Mouse (Mus musculus): ENCODE measurements around the gene Rccd1. TPM values are rescaled to one million over a fixed set of nuclear protein-coding genes. Genes with fewer than 3 reads are reported as not detected.

The Rccd1 gene
- 8.7 and 20.1 TPM in 2 replicates for polyA plus RNA-seq (2012; ENCODE audit: low replicate concordance)

DNA sequence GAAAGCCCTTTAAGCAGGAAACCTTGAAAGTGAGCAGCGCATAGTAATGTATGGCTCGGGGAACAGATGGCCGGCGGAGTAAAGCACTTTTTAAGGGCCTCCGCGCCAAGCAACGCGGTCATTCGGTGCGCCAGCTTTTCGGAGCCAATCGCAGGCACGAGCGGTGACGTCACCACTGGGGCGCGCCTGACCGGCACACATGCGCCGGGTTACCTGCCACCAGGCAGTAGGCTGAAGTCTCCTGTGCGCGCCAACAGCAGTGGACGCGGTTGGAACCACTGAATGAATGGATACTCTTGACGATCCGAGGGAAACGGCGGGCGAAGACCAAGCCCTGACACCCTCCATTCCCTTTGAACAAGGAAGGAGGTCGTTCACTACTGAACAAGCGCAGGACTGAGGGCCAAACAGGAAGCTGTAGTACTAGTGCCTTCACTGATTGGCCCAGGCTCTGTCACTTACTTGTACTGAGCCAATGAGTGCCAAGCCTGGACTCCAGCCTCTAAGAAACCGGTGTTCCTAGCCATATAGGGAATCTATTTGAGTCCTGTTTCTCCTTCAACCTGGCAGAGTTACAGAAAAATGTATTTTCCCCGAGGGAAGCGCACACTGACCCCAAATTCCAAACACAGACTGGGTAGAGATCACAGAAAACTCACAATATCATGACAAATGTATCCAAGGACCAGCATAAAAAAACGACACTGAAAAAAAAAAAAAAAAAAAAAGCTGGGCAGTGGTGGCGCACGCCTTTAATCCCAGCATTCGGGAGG lies at the start of gene Rccd1:
Gene Rccd1, minus strand, starts transcription at position 412 of the 773 bp plus-strand sequence.

DNA sequence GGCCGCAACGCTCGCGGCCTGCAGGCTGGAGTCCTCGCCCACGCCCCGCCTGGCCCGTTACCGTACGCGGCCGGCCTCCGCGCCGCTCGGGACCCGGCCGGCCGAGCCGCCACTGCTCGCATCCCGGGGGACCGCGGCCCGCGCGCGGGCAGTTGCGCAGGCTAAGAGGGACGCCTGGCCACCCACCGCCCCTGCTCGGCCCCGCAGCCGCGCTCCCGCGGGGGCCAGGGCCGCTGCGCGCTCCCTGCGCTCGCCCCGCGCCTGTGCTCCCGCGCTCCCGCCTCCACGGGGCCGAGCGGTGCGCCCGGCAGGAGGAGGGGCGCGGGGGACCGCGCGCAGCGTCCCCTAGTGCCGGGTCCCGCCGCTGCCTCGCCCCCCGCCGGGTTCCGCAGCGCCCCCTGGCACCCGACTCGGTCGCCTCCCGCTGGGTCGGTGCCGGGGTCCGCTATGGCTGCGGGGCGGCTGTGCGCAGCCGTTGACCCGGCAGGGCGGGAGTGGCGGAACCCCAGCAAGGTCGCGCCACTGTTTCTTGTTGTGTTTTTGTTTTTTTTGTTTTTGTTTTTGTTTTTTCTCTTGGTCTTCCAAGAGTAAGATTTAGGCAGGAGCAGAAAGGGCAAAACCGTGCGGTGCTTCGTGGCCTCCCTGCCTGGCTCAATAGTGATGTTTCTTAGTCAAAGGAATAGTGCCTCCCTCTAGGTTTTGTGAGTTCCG lies 46.9 kb upstream of the Rccd1 start, which contains the start of gene Man2a2:
Gene Man2a2, minus strand, starts transcription at position 335 of the 711 bp plus-strand sequence.

DNA sequence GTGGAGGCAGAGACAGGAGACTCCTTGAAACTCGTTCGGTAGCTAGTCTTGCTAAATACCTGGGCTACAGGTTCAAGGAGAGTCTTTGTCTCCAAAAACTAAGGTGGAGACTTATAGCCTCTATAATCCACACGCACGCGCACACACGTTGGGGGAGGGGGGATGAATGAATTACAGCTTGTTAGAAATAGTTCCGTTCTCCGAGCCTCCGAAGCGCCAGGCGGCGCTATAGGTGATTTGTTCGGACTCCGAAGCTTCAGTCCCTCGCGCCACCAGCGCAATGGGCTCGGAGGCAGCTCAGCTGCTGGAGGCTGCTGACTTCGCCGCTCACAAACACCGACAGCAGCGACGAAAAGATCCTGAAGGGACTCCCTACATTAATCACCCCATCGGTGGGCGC lies 18.6 kb upstream of the Rccd1 start, which contains the start of gene Hddc3:
Gene Hddc3, plus strand, starts transcription at position 247 of the 400 bp plus-strand sequence.

DNA sequence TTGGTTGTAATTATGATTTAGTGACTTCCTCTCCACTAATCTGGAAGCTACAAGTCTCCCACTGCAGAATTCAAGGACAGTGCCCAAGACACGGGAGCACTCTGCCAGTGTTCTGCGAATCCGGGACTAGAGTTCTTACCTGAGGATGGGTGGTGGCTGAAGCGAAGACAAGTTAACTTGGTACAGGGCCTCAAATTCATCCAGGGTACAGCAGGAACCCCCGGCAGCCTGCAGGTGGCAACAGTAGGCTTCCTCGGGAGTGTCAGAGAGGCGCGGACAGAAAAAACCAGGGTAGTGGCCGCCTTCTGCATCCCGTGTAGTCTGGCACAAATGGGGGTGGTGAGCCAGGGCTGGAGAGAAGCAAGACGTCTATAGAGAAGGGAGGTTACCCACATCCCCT lies 16.5 kb upstream of the Rccd1 start, which contains the start of gene Unc45a:
Gene Unc45a, minus strand, starts transcription at position 213 of the 400 bp plus-strand sequence.

DNA sequence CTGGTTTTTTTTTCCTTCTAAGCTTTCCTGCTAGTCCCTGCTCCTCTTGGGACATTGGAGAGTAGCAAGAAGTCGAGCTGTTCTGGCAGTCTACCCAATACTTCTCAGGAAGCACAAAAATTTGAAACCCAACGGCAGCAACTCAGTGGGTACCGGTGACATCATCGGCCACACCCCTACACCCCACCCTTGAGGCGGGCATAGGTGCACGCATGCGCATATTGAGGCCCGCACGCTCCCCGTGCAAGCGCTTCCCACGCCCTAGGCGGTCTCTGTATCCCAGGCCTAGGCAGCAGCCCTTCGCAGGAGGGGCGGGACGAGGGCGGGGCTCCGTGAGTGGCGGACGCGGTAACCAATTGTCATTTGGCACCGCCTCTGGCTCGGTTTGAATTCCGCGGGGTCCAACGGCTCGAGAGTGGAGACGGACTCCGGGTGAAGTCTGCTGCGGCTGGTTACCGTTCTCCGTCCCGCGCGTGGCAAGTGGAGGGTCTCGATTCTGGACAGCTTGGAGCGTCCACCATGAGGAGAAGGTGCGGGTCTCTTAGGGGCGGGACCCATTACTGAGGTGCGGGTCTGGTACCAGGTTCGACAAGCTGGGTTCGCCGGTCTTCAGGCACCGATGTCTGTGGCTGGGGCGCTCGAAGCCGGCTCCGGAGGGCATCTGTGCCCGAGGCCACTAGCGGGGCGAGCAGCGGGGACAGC lies 30.0 kb downstream of the Rccd1 start, which contains the start of gene Prc1:
Gene Prc1, plus strand, starts transcription at position 389 of the 702 bp plus-strand sequence.

DNA sequence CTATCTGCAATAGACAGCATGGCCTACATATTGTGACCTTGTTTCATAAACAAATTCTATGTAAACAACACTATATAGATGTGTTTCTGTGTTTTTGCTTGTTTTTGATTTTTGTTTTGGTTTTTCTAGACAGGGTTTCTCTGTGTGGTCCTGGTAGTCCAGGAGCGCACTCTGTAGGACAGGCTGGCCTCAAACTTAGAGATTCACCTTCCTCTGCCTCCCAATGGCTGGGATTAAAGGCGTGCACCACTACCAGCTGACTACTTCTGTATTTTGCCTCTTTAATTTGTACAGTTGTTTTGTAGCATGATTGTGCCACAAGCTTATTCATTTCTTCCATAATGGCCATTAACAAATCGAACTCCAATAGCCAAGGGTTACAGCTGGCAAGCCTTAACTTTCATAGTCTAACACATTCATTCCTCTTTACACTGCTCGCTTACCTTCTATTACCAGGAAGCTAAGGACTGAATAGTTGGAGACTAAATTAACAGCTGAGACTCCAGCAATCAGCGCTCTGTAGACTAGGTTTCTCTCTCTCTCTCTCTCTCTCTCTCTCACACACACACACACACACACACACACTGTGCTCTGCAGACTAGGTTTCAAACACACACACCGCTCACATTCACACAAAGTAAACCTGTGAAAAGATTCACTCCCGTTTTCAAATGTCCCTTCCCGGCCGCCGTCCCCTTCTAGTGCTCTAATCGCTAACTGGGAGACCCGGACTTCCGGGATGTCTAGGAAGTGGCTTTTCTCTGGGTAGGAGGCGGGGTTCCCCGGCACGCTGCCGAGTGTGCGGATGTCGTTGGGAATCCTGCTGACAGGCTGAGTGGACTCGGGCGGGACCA lies 55.1 kb downstream of the Rccd1 start, which contains the start of gene Vps33b:
Gene Vps33b, plus strand, starts transcription at position 753 of the 854 bp plus-strand sequence.

DNA sequence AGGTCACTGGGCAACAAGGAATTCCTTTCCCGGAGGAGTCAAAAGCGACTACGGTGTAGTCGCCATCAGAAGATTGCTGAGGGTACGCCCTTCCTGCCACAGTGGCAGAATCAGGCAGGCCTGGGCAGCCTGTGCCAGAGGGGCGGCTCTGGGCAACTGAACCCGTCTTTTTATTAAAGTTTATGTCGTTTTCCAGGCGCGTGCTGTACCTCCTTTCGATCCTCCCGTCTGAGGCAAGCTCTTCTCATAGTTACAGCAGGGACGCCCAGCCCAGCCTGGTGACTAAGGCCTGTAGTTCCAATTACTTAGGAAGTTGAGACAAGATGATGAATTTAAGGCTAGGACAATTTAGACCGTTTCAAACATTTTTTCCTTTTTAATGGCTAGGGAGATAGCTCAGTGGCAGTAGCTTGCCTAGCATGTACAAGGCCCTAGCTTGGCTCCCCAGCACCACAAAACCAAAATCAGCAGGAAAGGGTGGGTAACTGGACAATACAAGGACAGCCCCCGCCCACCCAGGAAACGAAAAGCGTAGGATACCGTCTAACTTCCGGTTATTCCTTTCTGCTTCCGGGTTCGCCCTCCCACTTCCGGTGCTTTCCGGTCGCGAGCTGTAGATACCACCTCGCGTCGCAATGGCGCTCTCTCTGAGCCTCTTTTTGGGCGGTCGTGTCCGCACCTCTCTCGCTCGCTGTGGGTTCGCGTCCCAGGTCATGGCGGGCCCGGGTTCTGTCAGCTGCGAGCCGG lies 63.5 kb downstream of the Rccd1 start, which contains the start of gene Ngrn:
Gene Ngrn, plus strand, starts transcription at position 591 of the 747 bp plus-strand sequence.

DNA sequence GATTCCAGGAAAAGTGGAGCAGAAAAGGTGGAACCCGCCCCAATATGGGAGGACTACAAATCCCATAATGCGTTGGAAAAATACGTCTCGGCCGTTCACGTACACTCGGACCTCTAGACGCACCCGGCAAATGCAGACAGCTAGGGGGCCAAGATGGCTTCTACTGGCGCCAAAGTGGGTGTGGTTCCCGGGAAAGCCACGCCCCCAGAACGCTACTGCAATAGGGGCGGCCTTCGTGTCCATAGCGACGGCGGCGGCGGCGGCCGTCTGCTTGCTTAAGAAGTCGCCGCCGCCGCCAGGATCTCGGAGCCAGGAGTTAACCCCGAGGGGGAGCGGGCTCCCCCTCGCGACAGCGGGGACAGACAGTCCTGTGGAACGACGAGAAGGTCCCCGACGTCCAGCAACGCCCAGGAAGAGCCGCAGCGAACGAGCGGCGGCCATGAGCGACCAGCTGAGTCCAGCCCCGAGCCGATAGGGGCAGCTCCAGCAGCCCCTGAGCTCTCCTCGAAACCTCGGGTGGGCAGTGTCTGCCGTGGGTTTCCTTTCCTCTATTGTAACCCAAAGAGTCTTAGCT lies 78.0 kb downstream of the Rccd1 start, which contains the start of gene Ttll13:
Gene Ttll13, plus strand, starts transcription at position 229 of the 574 bp plus-strand sequence.

Other genes with a start within 250 kb of the Rccd1 start
- gene Idh2, start 209.1 kb downstream of the Rccd1 start, polyA plus RNA-seq (2012; ENCODE audit: low replicate concordance) = 31.8 and 47.9 TPM in 2 replicates
- 37.1 and 63.3 TPM in 2 replicates for gene Sema4b, start 137.6 kb downstream of the Rccd1 start, polyA plus RNA-seq (2012; ENCODE audit: low replicate concordance)
- 47.8 and 50.0 TPM in 2 replicates for gene Cib1, start 91.6 kb downstream of the Rccd1 start, polyA plus RNA-seq (2012; ENCODE audit: low replicate concordance)
- 5.4 and 5.7 TPM in 2 replicates for gene Gdpgp1, start 91.6 kb downstream of the Rccd1 start, polyA plus RNA-seq (2012; ENCODE audit: low replicate concordance)
- 0.36 and 0.59 TPM in 2 replicates for gene Ttll13, start 78.1 kb downstream of the Rccd1 start, polyA plus RNA-seq (2012; ENCODE audit: low replicate concordance)
- gene Ngrn, start 63.2 kb downstream of the Rccd1 start, polyA plus RNA-seq (2012; ENCODE audit: low replicate concordance) = 34.1 and 46.5 TPM in 2 replicates
- gene Vps33b, start 54.8 kb downstream of the Rccd1 start, polyA plus RNA-seq (2012; ENCODE audit: low replicate concordance) = 4.3 and 5.5 TPM in 2 replicates
- gene Prc1, start 30.0 kb downstream of the Rccd1 start, polyA plus RNA-seq (2012; ENCODE audit: low replicate concordance) = 3.1 and 6.8 TPM in 2 replicates
- gene Unc45a, start 16.6 kb upstream of the Rccd1 start, polyA plus RNA-seq (2012; ENCODE audit: low replicate concordance) = 81.4 and 176 TPM in 2 replicates
- gene Hddc3, start 18.6 kb upstream of the Rccd1 start, polyA plus RNA-seq (2012; ENCODE audit: low replicate concordance) = 3.7 and 20.8 TPM in 2 replicates
- gene Man2a2, start 46.9 kb upstream of the Rccd1 start, polyA plus RNA-seq (2012; ENCODE audit: low replicate concordance) = 81.8 and 121 TPM in 2 replicates
- gene Fes, start 63.5 kb upstream of the Rccd1 start, polyA plus RNA-seq (2012; ENCODE audit: low replicate concordance) = 128 and 133 TPM in 2 replicates
- 77.1 and 176 TPM in 2 replicates for gene Furin, start 81.0 kb upstream of the Rccd1 start, polyA plus RNA-seq (2012; ENCODE audit: low replicate concordance)
- 4.4 and 19.5 TPM in 2 replicates for gene Blm, start 210.7 kb upstream of the Rccd1 start, polyA plus RNA-seq (2012; ENCODE audit: low replicate concordance)

All from hematopoietic multipotent progenitor cell, adult 10-12 weeks (in vitro differentiated cells).